Mouse (Mus musculus) megakaryocyte, adult 5-6 weeks (primary cell): ENCODE results near the gene Plekho1. TPM values are rescaled to one million over a fixed set of nuclear protein-coding genes. Genes with fewer than 3 reads are reported as not detected.
"Not testable (repeated sequence)": the region's sequence is repeated elsewhere in the genome, so short reads cannot be mapped to it uniquely, and the experiment has no call there.

Experiments used
- ATAC-seq: 2 replicates; pipeline ENCODE4 v1.8.0; 2016; ENCODE audit warnings: mild to moderate bottlenecking, inconsistent platforms; ENCODE audit not compliant: poor library complexity, severe bottlenecking
- total RNA-seq, 2 experiments: library from RNA; stranded (forward) in 1 of 2; stranded (reverse) in 1 of 2; fragments of 153-499, 151-499 nt in 1 of 2; fragments of 221-1000, 200-1000 nt in 1 of 2; gene quantifications; 2 replicates each; pipeline versions ENCODE4 v1.2.3 to v1.2.4; 2015 to 2017

The Plekho1 gene
- total RNA-seq, 2 experiments from 2014 or later: 116 to 119 TPM

DNA sequence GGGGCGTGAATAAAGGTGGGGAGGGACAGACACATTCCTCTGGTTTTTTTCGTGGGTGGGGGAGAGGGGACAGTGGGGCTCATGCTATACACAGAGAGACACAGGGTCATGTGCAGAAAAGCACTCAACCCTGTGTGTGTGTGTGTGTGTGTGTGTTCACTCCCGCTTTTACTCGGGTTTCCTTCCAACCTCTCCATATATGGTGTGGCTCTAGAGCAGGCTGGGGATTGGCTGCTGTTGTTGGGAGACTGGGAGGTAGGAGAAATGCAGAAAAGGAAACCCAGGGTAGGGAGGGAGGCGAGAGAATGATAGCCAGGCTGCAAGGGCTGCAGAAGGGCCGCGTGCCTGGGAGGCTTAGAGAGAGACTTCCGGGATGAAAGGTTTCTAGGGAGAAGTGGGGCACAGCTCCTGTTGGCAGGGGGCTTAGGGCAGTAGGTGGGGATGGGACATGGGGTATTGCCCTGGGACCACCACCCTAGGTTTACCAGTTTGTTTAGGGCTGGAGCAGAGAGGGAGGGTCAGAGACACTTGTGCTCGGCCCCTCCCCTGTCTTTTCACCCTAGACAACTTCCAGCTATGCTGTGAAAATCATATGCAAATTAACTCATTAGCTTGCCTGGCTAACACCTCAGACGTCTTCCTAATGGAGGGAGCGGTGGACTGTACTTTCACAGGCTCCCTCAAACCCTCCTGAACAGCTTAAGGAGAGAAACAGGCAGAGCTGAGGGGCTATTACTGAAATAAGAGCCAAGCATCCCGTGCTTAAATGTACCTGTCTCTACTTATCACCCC is 10.4 kb downstream of the Plekho1 start:
- ATAC-seq: peak; percentile 38

DNA sequence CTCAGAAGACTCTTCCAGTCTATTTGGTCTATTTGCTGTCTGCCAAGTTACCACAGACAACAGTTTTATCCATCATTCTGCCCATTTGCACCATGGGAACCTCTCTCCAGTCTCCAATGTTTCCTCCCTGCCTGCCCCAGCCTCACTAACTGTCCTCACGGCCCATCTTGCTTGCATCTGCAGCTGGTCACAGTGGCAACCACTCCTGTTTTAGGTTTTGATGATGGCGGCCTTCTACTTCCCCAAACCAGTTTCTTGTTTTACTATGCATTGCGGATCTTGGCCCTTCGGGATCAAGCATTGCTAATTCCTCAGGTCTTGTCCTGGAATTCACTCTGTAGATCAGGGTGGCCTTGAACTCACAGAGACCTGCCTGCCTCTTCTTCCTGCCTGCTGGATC is 13.7 kb downstream of the Plekho1 start:
- no peak for ATAC-seq

DNA sequence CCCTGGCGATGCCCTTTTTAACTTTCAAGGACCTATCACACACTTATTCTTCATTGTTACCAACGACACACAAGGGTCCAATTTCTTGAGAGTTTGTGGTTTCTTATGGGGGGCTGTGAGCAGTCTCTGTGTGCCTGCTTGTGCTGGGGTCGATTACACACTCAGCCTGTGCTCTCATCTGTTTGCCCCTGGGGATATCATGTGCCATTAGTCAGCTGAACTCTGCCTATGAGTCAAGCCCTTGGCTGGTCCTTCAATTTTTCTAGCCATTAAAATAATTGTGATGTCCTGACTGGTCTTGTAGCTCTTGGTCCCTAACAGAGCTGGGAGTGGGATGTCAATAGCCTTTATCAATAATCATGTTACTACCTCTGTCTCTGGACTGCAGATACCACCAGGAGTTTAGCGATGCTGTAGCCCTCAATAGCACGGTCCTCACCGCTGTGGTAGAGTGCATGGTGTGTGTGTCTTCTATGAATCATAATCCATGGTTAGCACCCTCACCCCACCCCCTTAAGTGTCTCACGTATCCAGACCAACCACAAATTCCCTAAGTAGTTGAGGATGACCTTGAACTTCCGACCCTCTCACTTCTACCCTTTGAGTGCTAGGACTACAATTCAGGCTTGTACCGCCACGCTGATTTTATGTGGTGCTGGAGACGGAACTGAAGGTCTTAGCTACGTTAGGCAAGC is 15.4 kb downstream of the Plekho1 start:
- ATAC-seq: no peak

DNA sequence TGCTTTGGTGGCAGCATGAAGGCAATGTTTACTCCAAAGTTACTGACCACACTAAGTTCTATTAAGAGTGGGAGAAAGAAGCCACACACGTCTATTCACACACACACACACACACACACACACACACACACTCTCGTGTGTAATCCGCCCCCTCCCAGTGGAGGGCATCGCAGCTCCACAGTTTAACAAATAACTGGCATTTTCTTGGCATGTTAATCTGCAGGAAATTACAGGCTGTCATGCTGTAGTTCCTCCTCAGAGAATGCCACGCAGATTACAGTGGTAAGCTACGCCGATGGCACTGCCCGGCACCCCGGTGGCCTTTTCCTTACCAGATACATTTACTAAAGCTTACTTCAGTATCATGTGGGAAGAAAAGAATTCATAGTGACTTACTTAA is 17.5 kb downstream of the Plekho1 start:
- no peak for ATAC-seq

DNA sequence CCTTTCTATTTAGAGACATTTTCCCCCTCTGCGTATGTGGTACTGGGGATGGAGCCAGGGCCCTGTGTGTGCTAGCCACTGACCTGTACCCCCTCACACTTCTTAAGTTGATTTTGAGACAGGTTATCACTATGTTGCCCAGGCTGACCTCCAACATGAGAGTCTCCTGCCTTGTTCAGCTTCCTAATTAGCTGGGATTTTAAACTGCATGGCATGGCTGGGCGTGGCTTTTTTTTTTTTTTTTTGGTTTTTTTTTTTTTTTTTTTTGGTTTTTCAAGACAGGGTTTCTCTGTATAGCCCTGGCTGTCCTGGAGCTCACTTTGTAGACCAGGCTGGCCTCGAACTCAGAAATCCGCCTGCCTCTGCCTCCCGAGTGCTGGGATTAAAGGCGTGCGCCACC is 18.2 kb downstream of the Plekho1 start:
- 0 out of 2 replicates have a peak, but pooled peaks have one; percentile 11 for ATAC-seq

DNA sequence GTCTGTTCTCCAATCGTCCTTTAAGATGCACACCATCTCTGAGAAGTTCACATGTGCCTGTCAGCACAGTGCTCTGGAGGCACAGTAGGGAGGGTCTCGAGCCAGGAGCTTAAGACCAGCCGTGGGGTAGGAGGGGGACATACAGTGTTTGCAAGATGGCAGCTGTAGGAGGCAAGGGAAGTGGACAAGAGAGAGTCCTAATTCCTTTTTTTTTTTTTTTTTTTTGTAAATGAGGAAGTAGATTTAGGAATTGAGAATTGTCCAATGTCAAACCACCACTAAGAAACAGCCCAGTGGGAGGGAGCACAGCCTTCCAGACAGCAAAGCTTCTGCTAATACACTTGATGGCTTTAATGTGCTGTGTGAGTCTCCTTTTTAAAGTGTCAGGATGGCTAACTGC is 18.7 kb downstream of the Plekho1 start:
- peak; percentile 69 for ATAC-seq

DNA sequence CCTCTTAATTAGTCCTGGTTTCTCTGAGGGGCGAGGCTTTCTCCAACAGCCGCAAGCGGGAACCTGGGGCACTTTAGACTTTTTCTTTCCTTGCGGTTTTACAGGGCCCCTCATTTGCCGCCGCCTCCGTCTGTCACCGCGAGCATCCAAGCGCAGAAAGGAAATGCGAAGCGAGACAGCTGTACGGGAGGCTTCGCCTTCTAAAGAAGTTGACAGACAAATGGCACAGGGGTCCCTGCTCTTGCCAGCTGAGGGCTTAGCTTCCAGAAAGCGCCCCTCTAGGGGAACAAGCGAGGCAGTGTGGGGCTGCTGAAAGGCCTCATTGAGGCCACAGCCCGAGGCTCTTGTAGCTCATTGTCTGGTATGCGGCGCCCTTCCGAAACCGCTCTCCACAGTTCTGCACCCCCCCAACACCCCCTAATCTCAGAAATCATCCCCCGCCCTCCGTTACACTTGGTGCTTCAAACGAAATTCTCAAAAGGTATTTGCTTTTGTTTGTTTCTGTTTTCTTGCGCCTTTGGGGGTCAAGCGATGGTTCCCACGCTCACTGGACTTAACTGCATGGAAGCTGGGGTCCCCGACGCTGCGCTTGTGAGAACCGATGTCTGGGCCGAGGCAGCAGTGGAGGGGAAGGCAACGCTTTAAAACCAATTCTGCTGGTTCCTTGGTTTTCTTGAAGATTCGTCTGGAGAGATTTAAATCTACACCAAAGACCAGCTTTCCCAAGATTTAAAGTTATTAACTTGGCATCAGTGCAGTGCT is 22.7 kb downstream of the Plekho1 start:
- peak; percentile 53 for ATAC-seq

DNA sequence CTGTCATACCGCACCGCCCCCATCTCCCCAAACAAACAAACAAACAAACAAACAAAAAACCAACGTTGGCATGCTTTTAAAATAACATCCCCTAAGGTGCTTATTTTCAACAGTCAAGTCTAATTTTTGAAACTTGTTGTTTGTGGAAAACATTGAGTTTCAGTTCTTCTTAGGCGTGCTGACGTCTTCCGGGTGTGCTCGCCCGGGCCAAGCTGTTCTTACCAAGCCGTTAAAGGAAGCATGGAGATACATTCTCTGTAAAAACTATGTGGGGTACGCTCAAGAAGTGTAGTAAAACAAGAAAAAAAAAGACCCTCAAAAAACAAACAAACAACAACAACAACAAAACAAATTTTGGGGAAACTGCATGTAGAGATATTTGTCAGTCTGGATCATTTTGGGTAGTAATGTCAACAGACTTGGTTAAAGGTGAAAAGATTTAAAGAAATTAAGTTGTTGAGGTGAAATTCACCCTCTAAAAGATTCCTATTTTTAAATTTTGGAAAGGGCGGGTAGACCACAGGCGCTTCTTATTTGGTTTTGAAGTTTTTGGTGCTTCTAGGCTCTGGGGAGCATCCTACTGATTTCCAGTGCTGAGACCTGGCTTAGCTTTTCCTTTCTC is 23.4 kb downstream of the Plekho1 start:
- peak; percentile 67 for ATAC-seq

DNA sequence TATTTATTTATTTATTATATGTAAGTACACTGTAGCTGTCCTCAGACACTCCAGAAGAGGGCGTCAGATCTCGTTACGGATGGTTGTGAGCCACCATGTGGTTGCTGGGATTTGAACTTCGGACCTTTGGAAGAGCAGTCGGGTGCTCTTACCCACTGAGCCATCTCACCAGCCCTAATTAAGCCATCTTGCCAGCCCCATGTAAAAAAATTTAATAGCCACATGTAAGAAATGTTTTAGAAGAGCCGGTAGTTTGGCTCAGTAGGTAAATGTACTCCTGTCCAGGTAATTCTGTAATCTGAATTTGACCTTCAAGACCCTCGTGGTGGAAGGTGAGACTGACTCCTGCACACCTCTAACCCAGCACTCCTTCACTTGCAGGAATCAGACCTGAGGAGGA is 25.1 kb downstream of the Plekho1 start:
- ATAC-seq: not testable (repeated sequence)

DNA sequence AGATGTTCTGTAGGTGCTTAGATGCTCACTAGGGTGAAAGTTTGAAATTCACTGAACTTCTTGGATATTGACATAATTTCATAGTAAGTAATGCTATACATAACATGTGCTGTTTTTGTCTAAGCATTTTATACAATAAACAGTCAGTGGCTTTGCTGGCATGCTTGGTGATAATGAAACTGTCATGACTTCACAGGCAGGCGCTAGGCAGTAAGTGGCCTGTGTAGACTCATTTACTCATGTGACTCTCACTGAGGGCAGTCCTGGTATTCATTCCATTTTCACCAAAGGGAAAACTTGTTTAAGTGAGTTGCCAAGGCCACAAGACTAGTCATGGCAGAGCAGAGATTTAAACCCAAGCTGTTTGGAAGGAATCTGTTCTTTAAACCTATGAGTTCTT is 26.5 kb downstream of the Plekho1 start:
- no peak for ATAC-seq

DNA sequence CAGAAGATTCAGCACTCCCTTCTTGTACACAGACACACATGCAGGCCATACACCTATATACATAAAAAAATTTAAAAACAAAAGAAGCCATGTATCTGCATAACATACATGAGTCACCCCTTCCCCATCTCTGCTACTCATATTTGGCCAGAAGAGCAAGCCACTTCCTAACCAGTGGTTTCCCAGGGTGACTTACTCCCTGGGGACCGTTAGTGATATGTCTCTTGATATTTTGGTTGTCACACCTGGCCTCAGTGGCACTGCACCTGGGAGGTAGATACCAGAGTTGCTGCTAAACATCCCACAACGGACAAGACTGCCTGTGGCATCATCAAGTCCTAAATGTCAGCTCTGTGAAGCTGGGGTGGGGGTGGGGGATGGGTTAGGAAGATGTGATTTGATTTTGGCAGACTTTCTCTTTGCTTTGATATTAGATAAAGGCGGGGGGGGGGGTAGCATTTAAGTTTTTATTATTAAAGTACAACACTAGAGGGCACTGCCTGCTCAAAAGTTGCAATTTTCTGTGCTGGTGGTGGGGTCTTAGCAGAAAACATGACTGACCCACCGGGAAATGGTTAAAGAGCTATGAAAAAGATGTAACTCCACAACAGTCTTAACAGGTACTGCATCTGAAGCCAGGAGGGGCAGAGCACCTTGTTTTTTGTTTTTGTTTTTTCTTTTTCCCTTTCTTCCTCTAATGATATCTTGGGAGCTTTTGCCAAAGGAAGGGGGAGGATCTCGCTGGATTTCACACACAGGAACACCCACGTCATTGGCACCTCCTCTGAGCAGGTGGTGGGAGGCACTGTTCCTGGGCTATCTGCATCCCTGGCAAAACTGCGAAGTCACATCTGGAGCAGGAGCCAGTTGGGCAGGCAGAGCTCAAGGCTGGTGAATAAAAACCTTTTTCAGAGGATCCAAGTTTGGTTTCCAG is 30.0 kb downstream of the Plekho1 start:
- ATAC-seq: no peak

DNA sequence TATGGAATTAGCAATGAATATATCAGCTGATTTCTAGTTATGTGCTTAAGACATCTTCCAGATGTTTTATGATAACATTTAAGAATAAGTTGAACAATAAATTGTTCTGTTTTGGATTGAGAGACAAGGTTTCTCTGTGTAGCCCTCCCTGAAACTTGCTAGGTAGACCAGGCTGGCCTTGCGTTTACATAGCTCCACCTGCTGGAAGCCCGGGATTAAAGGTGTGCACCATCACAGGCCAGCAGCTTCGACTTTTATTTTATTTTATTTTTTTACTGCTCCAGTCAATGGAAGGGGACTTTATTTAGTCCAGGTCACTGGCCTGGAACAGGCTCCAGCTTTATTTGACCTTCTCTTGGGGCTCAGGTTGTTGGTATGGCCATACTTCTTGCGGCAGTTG is 32.1 kb downstream of the Plekho1 start:
- ATAC-seq: no peak

DNA sequence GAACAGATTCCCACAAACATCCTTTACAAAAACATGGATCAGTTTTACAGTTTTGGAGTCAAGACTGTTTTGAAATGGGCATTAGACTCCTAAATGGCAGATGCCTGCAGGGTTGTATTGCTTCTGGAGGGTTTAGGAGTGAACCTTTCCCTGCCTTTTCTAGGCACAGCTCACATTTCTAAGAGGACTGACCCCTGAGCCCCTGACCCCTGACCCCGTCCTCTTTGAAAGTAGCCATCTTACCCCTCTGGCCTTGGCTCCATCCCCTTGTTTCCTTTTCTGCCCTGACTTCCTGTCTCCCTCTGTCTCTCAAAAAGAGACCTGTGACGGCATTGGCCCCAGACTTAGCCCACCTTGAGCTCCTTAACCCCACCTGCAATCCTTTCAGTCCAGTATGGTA is 32.6 kb downstream of the Plekho1 start:
- ATAC-seq: no peak

DNA sequence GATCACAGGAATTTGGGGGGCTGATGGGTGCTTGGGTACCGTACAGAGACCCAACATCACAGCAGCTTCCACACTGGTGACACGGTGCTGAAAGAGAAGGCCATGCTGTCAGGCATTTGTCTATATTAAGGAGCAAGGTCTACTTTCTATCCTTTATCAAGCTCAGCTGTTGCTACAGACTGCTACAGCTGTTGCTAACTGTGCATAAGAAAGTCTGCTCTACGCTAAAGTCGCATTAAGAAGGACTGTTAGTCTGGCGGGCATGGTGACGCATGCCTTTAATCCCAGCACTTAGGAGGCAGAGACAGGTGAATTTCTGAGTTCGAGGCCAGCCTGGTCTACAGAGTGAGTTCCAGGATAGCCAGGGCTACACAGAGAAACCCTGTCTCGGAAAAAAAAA is 33.6 kb downstream of the Plekho1 start:
- not testable (repeated sequence) for ATAC-seq

DNA sequence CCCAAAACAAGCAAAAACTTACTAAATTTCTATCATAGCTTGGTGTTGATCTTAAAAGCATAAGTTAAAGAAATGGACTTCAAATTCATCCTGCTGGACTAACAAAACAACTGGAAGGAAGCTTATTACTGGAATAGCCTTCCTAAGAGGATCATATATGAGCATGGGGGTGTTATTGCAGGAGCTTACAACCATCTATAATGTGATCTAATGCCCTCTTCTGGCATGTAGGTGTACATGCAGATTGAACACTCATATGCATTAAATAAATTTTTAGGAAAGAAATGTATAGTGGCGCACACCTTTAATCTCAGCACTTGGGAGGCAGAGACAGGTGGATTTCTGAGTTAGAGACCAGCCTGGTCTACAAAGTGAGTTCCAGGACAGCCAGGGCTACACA is 36.0 kb downstream of the Plekho1 start:
- no peak for ATAC-seq

DNA sequence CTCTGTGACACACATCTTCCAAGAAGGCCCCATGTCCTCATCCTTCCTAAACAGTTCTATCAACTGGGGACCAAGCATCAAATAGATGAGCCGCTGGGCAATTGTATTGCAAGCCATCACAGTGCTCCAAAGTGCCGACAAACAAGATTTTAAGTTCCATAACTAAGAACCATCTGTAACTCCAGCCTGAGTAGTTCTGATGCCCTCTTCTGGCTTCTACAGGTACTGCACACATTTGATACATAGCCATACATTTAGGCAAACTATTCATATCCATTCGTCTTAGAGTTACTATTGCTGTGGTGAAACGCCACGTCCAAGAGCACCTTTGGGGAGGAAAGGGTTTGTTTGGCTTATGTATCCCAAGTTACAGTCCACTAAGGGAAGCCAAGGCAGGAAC is 36.7 kb downstream of the Plekho1 start:
- ATAC-seq: peak; percentile 68

DNA sequence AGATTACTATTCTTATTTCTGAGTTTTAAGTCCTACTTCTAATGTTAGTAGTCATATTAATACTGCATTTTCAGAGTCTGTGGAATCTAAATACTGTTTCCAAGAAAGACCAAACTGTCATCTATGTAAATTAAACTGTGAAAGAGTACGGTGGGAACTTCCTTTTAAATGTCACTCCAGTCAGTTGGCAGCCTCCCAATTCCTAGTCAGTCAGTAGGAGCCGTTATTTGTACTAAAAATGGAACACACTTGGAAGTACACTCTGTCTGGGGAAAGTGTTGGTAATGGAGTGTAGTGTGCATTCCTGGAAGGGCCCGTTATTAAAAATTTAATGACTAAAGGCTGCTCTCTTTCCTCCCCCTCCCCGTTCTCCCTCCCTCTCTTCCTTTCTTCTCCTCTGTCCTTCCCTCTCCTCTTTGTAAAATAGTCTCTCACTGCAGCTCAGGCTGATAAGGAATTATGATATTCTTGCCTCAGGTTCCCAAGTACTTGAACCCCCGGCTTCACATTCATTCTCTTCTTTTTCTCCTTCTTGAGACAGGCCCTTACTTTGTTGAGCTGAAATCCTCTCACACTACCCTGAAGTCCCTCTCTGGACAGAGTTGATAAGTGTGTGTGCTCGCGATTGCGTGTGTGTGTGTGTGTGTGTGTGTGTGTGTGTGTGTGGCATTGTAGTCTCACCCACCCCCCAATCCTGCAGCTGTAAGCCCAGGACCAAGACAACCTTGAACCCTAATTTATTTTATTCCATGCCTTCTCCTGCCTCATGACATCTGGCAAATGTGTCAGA is 38.2 kb downstream of the Plekho1 start:
- ATAC-seq: no peak

DNA sequence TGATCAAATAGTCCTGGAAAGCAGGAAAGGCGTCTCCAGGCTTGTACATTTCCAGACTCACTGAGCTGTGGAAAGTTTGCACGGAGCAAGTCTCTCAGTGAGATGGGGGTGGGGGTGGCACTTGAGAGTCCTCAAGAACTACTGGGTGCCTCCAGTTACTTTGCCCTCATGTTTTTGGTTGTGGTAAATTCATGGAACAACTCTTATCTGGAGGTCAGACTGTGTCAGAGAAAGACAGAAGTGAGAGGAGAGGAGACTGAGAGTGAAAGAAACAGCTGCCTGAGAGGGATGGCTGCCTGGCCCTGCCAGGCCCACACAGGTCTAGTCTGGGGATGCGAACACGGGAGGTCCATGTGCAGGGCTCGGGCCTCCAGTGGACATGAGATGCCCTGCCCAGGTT is 40.5 kb downstream of the Plekho1 start:
- no peak for ATAC-seq

DNA sequence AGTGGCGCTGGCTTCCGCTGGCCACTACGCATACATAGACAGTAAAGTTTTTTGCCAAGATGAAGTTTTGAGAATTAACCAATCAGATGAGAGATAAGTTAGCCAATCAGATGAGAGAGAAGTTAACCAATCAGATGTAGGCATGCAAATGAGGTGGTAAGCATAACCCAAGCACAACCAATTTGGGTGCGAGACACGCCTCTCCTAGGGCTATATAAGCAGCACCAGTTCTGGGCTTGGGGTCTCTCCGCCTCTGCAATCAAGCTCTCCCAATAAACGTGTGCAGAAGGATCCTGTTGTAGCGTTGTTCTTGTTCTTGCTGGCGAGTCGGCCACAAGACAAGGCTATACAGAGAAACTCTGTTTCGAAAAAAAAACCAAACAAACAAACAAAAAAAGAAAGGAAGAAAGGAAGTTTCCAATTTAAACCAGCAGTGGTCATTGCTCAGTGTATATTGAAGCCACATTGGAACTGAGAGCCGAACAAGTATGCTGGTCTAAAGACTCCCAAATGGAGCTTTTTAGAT is 41.1 kb downstream of the Plekho1 start:
- not testable (repeated sequence) for ATAC-seq
